Mouse (Mus musculus) thymus, postnatal 25 days (tissue): ENCODE data around the gene Olfr974.
"Not testable (repeated sequence)": the region's sequence is repeated elsewhere in the genome, so short reads cannot be mapped to it uniquely, and the experiment has no call there.

Source experiments
- DNase-seq: peaks from one replicate; pipeline ENCODE4 v3.0.0; 2022

Gene Olfr974

DNA sequence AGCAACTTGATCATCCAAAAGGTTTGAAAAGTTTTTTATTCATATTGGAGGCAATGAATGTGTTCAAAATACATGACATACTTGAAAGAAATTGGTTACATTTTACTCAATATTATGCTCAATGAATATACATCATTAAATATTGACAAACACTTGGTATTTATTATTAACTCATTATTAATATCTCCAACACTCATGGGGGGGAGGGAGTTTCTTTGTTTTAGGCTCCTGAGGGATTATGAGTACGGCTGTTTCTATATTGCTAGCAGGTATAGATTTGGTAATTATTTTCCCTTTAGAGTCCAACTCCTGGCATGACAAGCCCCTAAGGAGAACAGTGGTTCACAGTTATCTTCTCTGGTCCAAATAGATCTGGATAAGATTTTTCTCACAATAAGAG lies at the start of gene Olfr974:
Gene Olfr974, plus strand, starts transcription at position 301 of the 400 bp plus-strand sequence.
- DNase-seq, result no peak

GRCm38 (mm10) chr9:39905106-39905505 lies 32.2 kb upstream of the Olfr974 start:
- no peak for DNase-seq

- DNase-seq, result no peak
Observed at GRCm38 (mm10) chr9:39907036-39907435, 30.3 kb upstream of the Olfr974 start, which contains the start of gene Olfr229. Gene Olfr229 (plus strand): TSS chr9:39907336.

- no peak for DNase-seq
Observed at GRCm38 (mm10) chr9:39909939-39910338, 27.4 kb upstream of the Olfr974 start.

- not testable (repeated sequence) for DNase-seq
Observed at GRCm38 (mm10) chr9:39927975-39928836, 9.1 kb upstream of the Olfr974 start.

GRCm38 (mm10) chr9:39928837-39929236 lies 8.5 kb upstream of the Olfr974 start:
- DNase-seq, result not testable (repeated sequence)

DNA sequence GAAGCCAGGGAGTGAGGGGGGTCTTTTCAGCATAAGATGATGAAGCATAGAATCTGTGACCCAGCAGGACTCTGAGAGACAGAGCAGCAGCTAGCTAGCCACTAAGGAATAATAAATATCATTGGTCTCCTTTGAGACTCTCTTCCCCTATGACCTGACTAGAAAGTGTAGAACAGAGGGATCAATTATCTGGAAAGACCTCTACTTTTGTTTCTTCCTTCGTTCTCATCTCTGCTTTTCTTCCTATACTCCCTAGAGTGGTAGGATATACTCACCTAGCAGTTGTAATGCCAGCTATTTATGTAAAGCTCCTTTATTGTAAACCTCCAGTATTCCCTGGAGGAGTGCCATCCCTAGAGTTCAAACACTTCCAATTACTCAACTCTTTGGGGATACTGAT lies 14.6 kb downstream of the Olfr974 start, which contains the start of gene Olfr975:
Gene Olfr975, minus strand, starts transcription at position 101 of the 400 bp plus-strand sequence.
- DNase-seq, result no peak

- DNase-seq, result not testable (repeated sequence)
Observed at GRCm38 (mm10) chr9:39961033-39961432, 23.7 kb downstream of the Olfr974 start, which contains the start of gene Olfr976. Gene Olfr976 (minus strand): TSS chr9:39961133.

DNA sequence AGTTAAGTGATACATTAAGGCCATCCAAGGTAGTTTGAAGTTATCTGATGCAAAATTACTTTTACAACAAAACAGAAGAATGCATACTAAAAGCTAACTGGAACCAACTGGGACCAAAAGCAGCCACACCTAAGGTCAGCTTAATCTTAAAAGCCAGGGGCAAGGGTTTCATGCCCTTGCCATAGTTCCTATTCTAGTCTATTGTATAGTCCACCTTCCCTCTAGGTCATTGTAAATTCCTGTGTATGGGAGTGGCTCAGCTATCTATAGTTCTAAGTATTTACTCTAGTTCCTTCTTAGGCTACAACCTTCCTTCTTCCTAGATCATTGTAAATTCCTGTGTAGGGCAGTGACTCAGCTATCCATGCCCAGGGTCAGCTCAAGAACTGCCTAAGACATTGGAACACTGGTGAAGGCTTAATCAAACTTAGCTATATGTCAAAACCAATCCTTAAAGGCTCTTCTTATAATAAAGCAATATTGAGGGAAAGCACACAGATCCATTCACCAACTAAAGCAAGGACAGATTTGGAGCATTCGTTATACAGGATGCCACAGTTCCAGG lies 39.4 kb downstream of the Olfr974 start:
- not testable (repeated sequence) for DNase-seq

DNA sequence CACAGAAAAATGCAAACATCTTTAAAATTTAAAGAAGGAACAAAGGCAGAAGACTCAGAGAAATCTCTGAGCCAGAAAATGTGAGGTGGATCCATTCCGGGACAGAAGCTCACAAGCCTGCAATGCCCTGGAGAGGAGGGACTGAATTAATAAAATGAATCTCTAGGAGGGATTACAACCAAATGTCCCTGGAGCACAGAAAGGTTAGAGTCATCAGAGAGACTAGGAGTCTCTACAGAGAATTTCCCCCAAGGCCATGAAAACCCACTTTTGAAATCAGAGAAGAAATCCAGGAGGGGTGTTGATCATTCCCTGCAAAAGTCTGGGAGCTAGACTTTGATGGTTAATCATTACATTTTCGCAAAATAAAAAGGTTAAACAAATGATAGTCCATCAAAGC lies 54.5 kb downstream of the Olfr974 start, which contains the start of gene Olfr978:
Gene Olfr978, plus strand, starts transcription at position 301 of the 400 bp plus-strand sequence.
- no peak for DNase-seq
